Mouse (Mus musculus) right cerebral cortex, postnatal 36 days (tissue): ENCODE measurements around the gene Plekhd1.
A peak's percentile ranks its signal among the peaks of the same experiment; 100 is the strongest.

Experiments
- DNase-seq, 2 experiments: peaks; one replicate each; pipeline ENCODE4 v3.0.0; 2022; ENCODE audit warnings: low spot score in 2 of 2, mixed read lengths in 1 of 2

Gene Plekhd1

GRCm38 (mm10) chr12:80692269-80692972 lies at the start of gene Plekhd1:
TSS of gene Plekhd1 (plus strand) at chr12:80692591.
- DNase-seq: no peak

GRCm38 (mm10) chr12:80642725-80643692 lies 49.4 kb upstream of the Plekhd1 start:
- DNase-seq: peak in 1 of 2 experiments; percentile 21

- DNase-seq: peak; percentile 93 to 94
Observed at GRCm38 (mm10) chr12:80643693-80644505, 48.5 kb upstream of the Plekhd1 start, which contains the start of the genes Slc39a9 and Erh. TSS of gene Slc39a9 (plus strand) at chr12:80643883. TSS of gene Erh (minus strand) at chr12:80644341.

- DNase-seq: no peak
Observed at GRCm38 (mm10) chr12:80644506-80644868, 47.9 kb upstream of the Plekhd1 start.

GRCm38 (mm10) chr12:80646377-80646776 lies 46.0 kb upstream of the Plekhd1 start:
- no peak for DNase-seq

GRCm38 (mm10) chr12:80653951-80654658 lies 38.3 kb upstream of the Plekhd1 start:
- no peak for DNase-seq

GRCm38 (mm10) chr12:80654659-80655025 lies 37.7 kb upstream of the Plekhd1 start:
- DNase-seq: no peak

- no peak for DNase-seq
Observed at GRCm38 (mm10) chr12:80658661-80659060, 33.7 kb upstream of the Plekhd1 start.

- DNase-seq: no peak
Observed at GRCm38 (mm10) chr12:80662322-80662721, 30.1 kb upstream of the Plekhd1 start.

- DNase-seq: no peak
Observed at GRCm38 (mm10) chr12:80663935-80664334, 28.5 kb upstream of the Plekhd1 start.

- DNase-seq: no peak
Observed at GRCm38 (mm10) chr12:80668391-80668790, 24.0 kb upstream of the Plekhd1 start.

- peak; percentile 22 to 39 for DNase-seq
Observed at GRCm38 (mm10) chr12:80673170-80673569, 19.2 kb upstream of the Plekhd1 start.

GRCm38 (mm10) chr12:80681340-80681739 lies 11.1 kb upstream of the Plekhd1 start:
- DNase-seq: no peak

- no peak for DNase-seq
Observed at GRCm38 (mm10) chr12:80683554-80683953, 8.8 kb upstream of the Plekhd1 start.

- DNase-seq: no peak
Observed at GRCm38 (mm10) chr12:80684316-80684715, 8.1 kb upstream of the Plekhd1 start.

GRCm38 (mm10) chr12:80687788-80688211 lies 4.6 kb upstream of the Plekhd1 start:
- no peak for DNase-seq

GRCm38 (mm10) chr12:80689696-80690095 lies 2.7 kb upstream of the Plekhd1 start:
- DNase-seq: no peak

GRCm38 (mm10) chr12:80691671-80692091 lies 710 bp upstream of the Plekhd1 start:
- DNase-seq: no peak

- no peak for DNase-seq
Observed at GRCm38 (mm10) chr12:80693700-80694099, 1.3 kb downstream of the Plekhd1 start.

GRCm38 (mm10) chr12:80695004-80695403 lies 2.6 kb downstream of the Plekhd1 start:
- DNase-seq: no peak

GRCm38 (mm10) chr12:80698526-80699143 lies 6.2 kb downstream of the Plekhd1 start:
- no peak for DNase-seq
